Mouse (Mus musculus) Muller cell, postnatal 12 days (primary cell): ENCODE results near the gene Sel1l3.

Source experiments
- DNase-seq: peaks from one replicate; pipeline ENCODE4 v3.0.0-alpha.2; 2015; ENCODE audit errors: inconsistent ontology term

Gene Sel1l3

GRCm38 (mm10) chr5:53212782-53213710 lies 681 bp downstream of the Sel1l3 start:
- peak; percentile 60 for DNase-seq

DNA sequence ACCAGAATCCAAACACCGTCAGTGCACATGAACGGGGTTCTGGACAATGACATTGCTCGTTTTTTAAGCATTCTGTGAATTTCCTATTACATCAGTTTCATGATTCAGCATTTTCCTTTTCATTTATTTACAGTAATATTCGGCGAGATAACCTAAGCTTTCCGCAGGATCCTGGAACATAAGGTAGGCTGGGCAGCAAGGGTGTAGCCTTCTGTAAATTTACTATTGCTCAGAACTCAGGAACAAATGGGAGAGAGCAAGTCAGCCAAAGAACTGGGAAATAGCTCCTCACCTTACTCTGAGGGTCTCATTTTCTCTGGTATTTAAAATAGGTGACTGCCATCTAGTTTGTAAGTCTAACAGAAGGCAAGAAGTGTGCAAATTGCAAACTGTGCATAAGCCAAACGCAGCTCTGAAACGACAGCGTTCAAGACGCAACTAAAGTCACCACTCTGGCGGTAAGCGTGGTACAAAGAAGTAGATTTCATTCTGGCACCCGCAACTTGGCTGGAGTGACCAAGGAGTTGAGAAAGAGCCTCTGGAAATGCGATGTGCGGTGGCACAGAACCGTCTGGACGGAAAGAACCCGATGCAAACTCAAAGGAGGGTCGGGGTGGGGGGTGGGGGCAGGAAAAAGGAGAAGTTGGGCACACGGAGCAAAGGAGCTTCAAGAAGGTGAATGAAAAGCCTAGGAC lies 1.5 kb downstream of the Sel1l3 start:
- no peak for DNase-seq

- DNase-seq, result no peak
Observed at GRCm38 (mm10) chr5:53211241-53211640, 2.5 kb downstream of the Sel1l3 start.

DNA sequence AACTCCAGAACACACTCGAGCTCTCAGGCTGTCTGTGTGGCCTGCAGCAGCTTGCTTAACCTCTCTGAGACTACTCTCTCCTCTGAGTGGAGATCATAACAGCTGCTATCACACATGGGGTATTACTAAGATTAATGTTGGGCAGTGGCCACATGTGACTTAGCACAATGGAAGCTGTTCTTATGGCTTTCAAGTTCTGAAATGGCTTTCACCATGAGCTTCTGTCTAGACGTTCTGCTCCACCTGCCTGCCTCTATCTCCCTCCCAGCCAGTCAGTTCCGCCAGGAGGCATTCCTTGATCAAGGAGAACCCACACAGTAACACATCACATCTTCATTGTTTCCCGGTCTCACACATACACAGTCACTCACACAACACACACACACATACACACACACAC lies 3.2 kb downstream of the Sel1l3 start:
- DNase-seq, result no peak

GRCm38 (mm10) chr5:53209773-53210172 lies 4.0 kb downstream of the Sel1l3 start:
- no peak for DNase-seq

DNA sequence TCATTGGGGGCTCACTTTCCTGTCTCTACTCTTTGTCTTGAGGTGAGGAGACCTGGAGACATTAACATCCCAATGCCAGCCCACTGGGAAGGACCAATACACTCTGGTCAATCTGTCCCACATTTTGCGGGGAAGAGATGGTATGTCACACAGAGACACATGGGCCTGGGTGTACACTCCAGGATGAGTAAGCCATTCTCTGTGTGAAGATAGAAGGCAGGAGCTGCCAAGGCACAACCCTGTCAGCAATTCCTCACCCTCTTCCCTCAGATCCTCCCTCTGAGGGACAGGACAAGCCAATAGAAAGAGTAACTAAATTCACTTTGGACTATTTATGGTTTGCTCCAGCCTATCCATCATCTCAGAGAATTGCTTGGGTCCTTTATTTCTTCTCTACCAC lies 5.0 kb downstream of the Sel1l3 start:
- no peak for DNase-seq

DNA sequence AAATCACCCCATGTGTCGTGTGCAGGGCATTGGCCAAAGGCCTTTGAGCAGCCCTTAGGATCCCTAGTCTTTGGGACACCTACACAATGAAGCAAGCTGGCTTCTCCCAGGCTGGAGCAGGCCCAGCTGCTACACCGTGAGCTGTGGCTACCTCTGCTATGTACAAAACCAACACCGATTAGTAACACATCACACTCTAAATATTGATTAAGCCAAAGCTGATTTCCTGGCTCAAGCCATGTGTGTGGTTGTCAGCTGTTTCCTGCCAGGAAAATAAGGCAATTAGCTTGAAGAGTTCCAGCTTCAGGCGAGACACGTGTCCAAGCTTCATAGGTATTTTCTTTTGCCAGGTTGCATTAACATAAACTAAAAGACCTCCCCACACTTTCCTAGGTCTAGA lies 7.2 kb downstream of the Sel1l3 start:
- no peak for DNase-seq

DNA sequence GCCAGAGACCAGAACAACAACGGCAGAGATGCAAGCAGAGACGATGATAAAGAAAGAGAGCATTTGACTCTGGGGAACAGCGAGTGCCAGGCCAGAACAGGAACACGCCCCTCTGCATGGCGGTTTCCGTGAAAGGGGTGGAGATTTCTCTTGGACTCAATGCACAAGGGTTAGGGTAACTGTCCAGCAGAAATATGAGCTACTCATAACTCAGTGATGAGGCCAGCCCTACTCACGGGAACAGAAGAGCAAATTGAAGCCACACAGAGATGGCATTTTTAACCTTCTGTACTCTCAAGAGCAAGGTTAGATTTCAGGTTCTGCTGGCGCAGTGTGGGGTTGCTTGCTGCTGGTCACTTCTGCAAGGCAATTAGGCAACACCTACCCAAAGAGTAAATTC lies 11.0 kb downstream of the Sel1l3 start:
- DNase-seq, result no peak

DNA sequence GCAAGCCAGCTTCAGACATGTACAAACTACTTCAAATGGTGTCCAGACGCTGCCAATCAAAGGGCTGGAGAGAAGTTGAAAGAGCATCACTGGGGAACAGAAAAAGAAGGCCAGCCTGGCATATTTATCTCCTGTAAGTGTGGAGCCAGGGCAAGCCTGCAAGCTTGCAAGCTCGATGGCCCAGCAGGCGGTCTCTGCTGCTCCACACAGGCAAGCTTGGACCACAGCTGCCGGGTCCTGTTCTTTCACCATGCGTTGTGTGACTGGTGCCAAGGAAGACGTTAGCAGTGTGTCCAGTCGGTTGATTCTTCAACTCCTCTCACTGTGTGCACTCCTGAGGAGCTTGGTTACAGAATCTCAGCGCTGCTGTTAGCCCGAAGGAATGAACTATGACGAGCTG lies 12.9 kb downstream of the Sel1l3 start:
- no peak for DNase-seq

GRCm38 (mm10) chr5:53198408-53198807 lies 15.3 kb downstream of the Sel1l3 start:
- peak; percentile 38 for DNase-seq

GRCm38 (mm10) chr5:53196387-53197088 lies 17.2 kb downstream of the Sel1l3 start:
- no peak for DNase-seq

DNA sequence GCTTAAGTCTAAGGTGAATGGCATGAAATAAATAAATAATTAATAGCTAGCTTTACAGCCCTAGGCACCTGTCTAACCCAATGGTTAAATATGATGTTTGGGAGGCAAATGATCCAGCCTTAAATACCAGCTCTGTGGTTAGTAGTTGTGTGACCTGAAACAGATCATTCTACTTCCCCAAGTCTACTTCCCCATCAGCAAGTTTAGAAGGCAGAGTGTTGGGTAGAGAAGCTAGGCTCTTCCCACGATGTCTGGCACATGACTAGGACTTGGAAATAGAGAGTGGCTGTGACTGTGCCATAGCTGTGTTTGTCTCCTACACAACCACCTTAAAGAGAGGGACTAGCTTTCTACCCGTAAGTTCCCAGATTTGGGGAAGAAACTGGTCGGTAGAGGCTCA lies 18.9 kb downstream of the Sel1l3 start:
- DNase-seq, result no peak

DNA sequence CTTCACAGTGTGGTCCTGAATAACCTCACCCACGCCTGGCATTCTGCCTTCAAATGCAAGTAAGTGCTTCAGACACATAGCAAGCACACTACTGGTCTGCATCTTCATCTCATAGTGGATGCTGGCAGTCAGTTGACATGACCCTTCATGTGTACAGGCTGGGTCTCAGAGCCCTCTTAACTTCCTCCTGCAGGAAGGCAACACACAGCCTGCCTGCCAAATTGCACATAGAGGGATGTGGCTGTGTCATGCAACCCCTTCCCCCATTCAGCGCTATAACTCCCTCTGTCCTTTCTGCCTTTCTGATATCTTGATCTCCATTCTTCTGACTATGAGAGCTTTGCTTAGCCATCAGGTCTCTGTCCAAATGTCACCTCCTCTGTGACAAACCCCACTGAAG lies 19.3 kb downstream of the Sel1l3 start:
- no peak for DNase-seq

DNA sequence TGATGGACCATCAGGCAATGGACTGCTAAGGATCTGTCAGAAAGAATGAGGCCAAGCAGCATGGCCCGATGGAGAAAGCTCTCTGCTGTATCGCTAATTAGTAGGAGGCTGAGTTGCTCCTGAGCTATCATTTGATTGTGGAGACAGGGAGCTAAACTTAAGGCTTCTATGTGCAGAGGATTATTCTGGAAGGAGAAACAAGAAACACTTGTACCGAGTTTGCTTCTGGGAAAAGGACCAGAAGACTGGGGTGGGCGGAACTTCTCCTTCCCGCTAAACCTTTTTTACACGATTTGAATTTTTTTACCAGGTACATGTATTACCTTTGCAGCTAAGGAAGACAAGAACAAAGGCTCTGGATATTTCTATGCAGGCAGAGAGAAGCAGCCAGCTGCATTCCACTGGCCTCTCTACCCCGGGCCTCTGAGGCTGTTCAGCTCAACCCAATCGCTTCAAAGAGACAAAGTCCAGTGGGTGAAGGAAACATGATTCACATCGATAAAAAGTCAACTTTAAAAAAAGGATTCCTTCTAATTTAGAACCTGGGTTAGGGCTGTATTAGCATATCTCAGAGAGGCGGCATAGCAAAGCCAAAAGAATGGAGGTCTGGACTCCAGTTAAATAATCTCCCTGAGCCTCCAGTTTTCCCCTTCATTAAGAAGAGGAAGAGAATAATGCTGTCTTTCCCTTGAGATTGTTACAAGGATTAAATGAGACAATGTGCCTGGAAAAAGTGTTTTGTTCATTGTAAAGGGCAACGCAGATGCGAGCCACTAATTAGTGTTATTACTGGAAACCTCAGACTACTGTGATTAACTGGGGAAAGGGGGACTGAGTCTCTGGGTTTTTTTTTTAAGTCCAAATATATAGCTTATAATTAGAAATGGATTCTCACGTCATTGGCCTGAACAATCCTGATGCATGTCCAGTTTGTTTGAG lies 20.4 kb downstream of the Sel1l3 start:
- DNase-seq, result no peak

DNA sequence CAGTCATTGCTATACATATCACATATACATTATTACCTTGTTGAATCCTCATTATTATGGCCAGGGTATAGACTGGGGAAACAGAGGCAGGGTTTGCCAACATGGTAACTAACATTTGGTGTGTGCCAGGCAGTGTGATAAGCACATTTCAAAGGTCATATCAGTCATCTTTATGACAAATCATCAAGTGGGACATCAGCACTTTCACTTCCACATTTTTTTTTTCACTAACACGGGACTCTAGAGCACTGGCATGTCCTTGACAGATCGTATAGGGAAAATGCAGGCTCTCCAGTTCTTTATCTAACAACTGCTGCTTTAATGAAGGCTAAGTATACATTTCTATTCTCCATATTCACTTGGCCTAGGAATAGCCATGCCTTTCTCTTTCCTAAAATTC lies 25.1 kb downstream of the Sel1l3 start:
- no peak for DNase-seq

DNA sequence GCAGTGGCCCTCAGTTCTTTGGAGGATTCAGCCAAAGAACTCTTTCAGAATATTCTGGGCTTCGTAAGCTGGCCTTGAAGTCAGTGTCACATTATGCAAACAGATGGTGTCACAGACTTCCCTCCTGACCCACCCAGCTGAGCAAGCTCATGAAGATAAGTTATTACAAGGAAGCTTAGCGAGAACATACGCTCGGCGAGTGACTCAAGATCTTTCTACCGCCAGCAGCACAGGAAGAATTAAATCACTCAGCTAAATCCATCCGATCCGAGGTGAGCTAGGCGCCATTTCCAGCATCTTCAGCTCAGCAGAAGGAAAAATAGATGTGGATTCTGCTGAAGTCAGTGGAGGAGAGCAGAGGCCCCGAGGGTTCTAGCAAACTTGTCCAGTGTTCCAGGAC lies 26.5 kb downstream of the Sel1l3 start:
- DNase-seq, result no peak

GRCm38 (mm10) chr5:53185803-53186202 lies 27.9 kb downstream of the Sel1l3 start:
- DNase-seq, result no peak

GRCm38 (mm10) chr5:53179965-53180364 lies 33.8 kb downstream of the Sel1l3 start:
- no peak for DNase-seq

- DNase-seq, result no peak
Observed at GRCm38 (mm10) chr5:53176703-53177102, 37.0 kb downstream of the Sel1l3 start.

DNA sequence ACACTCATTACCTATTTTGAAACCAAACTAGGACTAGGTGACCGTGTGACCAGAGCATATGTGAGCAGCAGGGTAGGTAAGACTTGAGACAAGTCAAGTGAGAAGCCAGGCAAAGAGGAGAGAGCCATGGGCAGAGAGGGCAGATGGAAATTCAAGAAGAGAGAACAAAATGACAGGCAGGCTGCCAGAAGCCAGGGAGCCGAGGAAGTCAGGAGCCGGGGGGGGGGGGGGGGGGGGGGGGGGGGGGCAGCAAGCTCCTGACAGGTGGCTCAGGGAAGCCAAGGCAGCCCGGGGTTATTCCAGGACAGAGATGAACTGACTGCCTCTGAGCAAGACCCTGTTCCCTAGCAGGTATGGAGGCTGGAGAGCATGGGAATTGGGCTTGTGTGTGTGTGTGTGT lies 37.7 kb downstream of the Sel1l3 start:
- DNase-seq, result no peak

GRCm38 (mm10) chr5:53175195-53175594 lies 38.5 kb downstream of the Sel1l3 start:
- DNase-seq, result no peak
